Mouse (Mus musculus) hindbrain, embryonic 12.5 days (tissue): ENCODE results near the gene Tnrc18. TPM values are rescaled to one million over a fixed set of nuclear protein-coding genes. Genes with fewer than 3 reads are reported as not detected.

Experiments used
- ATAC-seq: fragments of 200-750 bp; cut with Nextera tagmentation; 2 replicates; pipeline ENCODE4 v1.8.0; 2017; ENCODE audit warnings: moderate TSS enrichment; ENCODE audit not compliant: low FRiP score
- H3K27ac ChIP-seq: fragments of 300-500 bp; sonication (generic); 2 replicates; pipeline ENCODE4 v1.5.1; 2016; ENCODE audit warnings: mild to moderate bottlenecking
- H3K27me3 ChIP-seq: fragments of 300-500 bp; sonication (generic); 2 replicates; pipeline ENCODE4 v1.6.1; 2016; ENCODE audit warnings: mild to moderate bottlenecking
- H3K36me3 ChIP-seq: fragments of 300-500 bp; sonication (generic); 2 replicates; pipeline ENCODE4 v1.6.1; 2016; ENCODE audit warnings: mild to moderate bottlenecking
- H3K4me1 ChIP-seq: fragments of 300-500 bp; sonication (generic); 2 replicates; pipeline ENCODE4 v1.6.1; 2016
- H3K4me2 ChIP-seq: fragments of 300-500 bp; sonication (generic); replicated peaks from 2 replicates; pipeline ENCODE4 v1.6.1; 2016; ENCODE audit warnings: mild to moderate bottlenecking
- H3K4me3 ChIP-seq: fragments of 300-500 bp; sonication (generic); 2 replicates; pipeline ENCODE4 v1.5.1; 2016; ENCODE audit warnings: mild to moderate bottlenecking
- H3K9ac ChIP-seq: fragments of 300-500 bp; sonication (generic); 2 replicates; pipeline ENCODE4 v1.6.1; 2016; ENCODE audit warnings: mild to moderate bottlenecking, moderate library complexity
- H3K9me3 ChIP-seq: fragments of 300-500 bp; sonication (generic); replicated peaks from 2 replicates; pipeline ENCODE4 v1.6.1; 2016; ENCODE audit warnings: mild to moderate bottlenecking
- WGBS: fragments of 180-500 bp; shearing (Covaris S2); methylation state at CpG from one replicate; pipeline ENCODE4 v1.1.7; 2016; 5-methylcytosine and 5-hydroxymethylcytosine counted together
- polyA plus RNA-seq: library from polyadenylated mRNA; unstranded; fragments of >200 nt; fragmentation: Nextera tagmentation; extraction: Ambion mirVana; gene quantifications from 2 replicates; pipeline ENCODE4 v1.2.1, GENCODE M21; 2016

The Tnrc18 gene
- polyA plus RNA-seq, 1 experiment from 2014 or later, result 72.8 TPM

GRCm38 (mm10) chr5:142797620-142798019 is 19.8 kb downstream of the Tnrc18 start:
- Histone ChIP-seq H3K9me3 (no peaks in the 10 kb centered on the region), H3K4me1 (peaks cover 73% of the 10 kb centered on the region), H3K4me2 (no peak overlapping the region), H3K27me3 (no peaks in the 10 kb centered on the region), H3K36me3 (peaks cover 21% of the 10 kb centered on the region), H3K4me3 (no peak overlapping the region), H3K9ac (no peak overlapping the region), H3K27ac (no peak overlapping the region)
- ATAC-seq, result no peak
- WGBS, result 87% methylated on average over 13 of the region's 13 CpGs

GRCm38 (mm10) chr5:142796921-142797320 is 20.5 kb downstream of the Tnrc18 start:
- peaks cover 68% of the 10 kb centered on the region for H3K4me1 ChIP-seq
- H3K4me3 ChIP-seq, result no peak overlapping the region
- ATAC-seq, result no peak
- H3K9me3 ChIP-seq, result no peaks in the 10 kb centered on the region
- no peak overlapping the region for H3K4me2 ChIP-seq
- no peaks in the 10 kb centered on the region for H3K27me3 ChIP-seq
- WGBS, result 89% methylated on average over 4 of the region's 4 CpGs
- H3K36me3 ChIP-seq, result peaks cover 23% of the 10 kb centered on the region
- no peak overlapping the region for H3K27ac ChIP-seq
- H3K9ac ChIP-seq, result no peak overlapping the region

- no peak overlapping the region for H3K27ac ChIP-seq
- H3K9me3 ChIP-seq, result no peaks in the 10 kb centered on the region
- ATAC-seq, result no peak
- WGBS, result 88% methylated on average over 13 of the region's 13 CpGs
- peaks cover 31% of the 10 kb centered on the region for H3K36me3 ChIP-seq
- no peak overlapping the region for H3K4me2 ChIP-seq
- H3K27me3 ChIP-seq, result no peaks in the 10 kb centered on the region
- H3K4me1 ChIP-seq, result peaks cover 51% of the 10 kb centered on the region
- no peak overlapping the region for H3K4me3 ChIP-seq
- peak overlapping the region; percentile 13; the same call in 1 of the 2 replicates for H3K9ac ChIP-seq
These were observed 22.9 kb downstream of the Tnrc18 start for GRCm38 (mm10) chr5:142794582-142794981.

GRCm38 (mm10) chr5:142794161-142794560 is 23.3 kb downstream of the Tnrc18 start:
- ATAC-seq, result no peak
- Histone ChIP-seq H3K27ac (no peak overlapping the region), H3K4me3 (no peak overlapping the region), H3K9ac (peak overlapping the region; percentile 13; the same call in 1 of the 2 replicates), H3K36me3 (peaks cover 31% of the 10 kb centered on the region), H3K4me2 (no peak overlapping the region), H3K9me3 (no peaks in the 10 kb centered on the region), H3K27me3 (no peaks in the 10 kb centered on the region), H3K4me1 (peaks cover 47% of the 10 kb centered on the region)
- 87% methylated on average over 2 of the region's 2 CpGs for WGBS

- no peak overlapping the region for H3K9ac ChIP-seq
- H3K9me3 ChIP-seq, result no peaks in the 10 kb centered on the region
- 93% methylated on average over 4 of the region's 4 CpGs for WGBS
- H3K27ac ChIP-seq, result no peak overlapping the region
- ATAC-seq, result no peak
- no peaks in the 10 kb centered on the region for H3K27me3 ChIP-seq
- H3K4me2 ChIP-seq, result no peak overlapping the region
- H3K4me3 ChIP-seq, result no peak overlapping the region
- peaks cover 38% of the 10 kb centered on the region for H3K4me1 ChIP-seq
- H3K36me3 ChIP-seq, result peaks cover 45% of the 10 kb centered on the region
These were observed 24.9 kb downstream of the Tnrc18 start for GRCm38 (mm10) chr5:142792594-142792993.

- Histone ChIP-seq H3K27ac (no peak overlapping the region), H3K9ac (no peak overlapping the region), H3K4me2 (no peak overlapping the region), H3K4me1 (peaks cover 23% of the 10 kb centered on the region), H3K36me3 (peaks cover 66% of the 10 kb centered on the region), H3K27me3 (no peaks in the 10 kb centered on the region), H3K9me3 (no peaks in the 10 kb centered on the region), H3K4me3 (no peak overlapping the region)
- WGBS, result 94% methylated on average over 23 of the region's 23 CpGs
- no peak for ATAC-seq
These were observed 29.2 kb downstream of the Tnrc18 start for GRCm38 (mm10) chr5:142788279-142788678.

GRCm38 (mm10) chr5:142787304-142787905 is 30.1 kb downstream of the Tnrc18 start:
- Histone ChIP-seq H3K27ac (0 out of 2 replicates have a peak overlapping the region, but pooled peaks have one; percentile 17), H3K36me3 (peaks cover 67% of the 10 kb centered on the region), H3K4me2 (no peak overlapping the region), H3K27me3 (no peaks in the 10 kb centered on the region), H3K4me1 (peaks cover 21% of the 10 kb centered on the region), H3K9ac (no peak overlapping the region), H3K4me3 (no peak overlapping the region), H3K9me3 (no peaks in the 10 kb centered on the region)
- WGBS, result 86% methylated on average over 37 of the region's 37 CpGs
- ATAC-seq, result 0 out of 2 replicates have a peak, but pooled peaks have one; percentile 7

GRCm38 (mm10) chr5:142786709-142787108 is 30.8 kb downstream of the Tnrc18 start:
- no peaks in the 10 kb centered on the region for H3K27me3 ChIP-seq
- peaks cover 21% of the 10 kb centered on the region for H3K4me1 ChIP-seq
- H3K4me2 ChIP-seq, result no peak overlapping the region
- ATAC-seq, result no peak
- no peak overlapping the region for H3K9ac ChIP-seq
- WGBS, result 96% methylated on average over 5 of the region's 5 CpGs
- no peak overlapping the region for H3K4me3 ChIP-seq
- no peak overlapping the region for H3K27ac ChIP-seq
- peaks cover 71% of the 10 kb centered on the region for H3K36me3 ChIP-seq
- H3K9me3 ChIP-seq, result no peaks in the 10 kb centered on the region

GRCm38 (mm10) chr5:142786215-142786614 is 31.2 kb downstream of the Tnrc18 start:
- ATAC-seq, result no peak
- Histone ChIP-seq H3K36me3 (peaks cover 70% of the 10 kb centered on the region), H3K4me2 (no peak overlapping the region), H3K9ac (no peak overlapping the region), H3K27ac (no peak overlapping the region), H3K9me3 (no peaks in the 10 kb centered on the region), H3K4me3 (no peak overlapping the region), H3K4me1 (peaks cover 25% of the 10 kb centered on the region), H3K27me3 (no peaks in the 10 kb centered on the region)
- WGBS, result 95% methylated on average over 3 of the region's 3 CpGs

- H3K27ac ChIP-seq, result 0 out of 2 replicates have a peak overlapping the region, but pooled peaks have one; percentile 12
- peaks cover 40% of the 10 kb centered on the region for H3K4me1 ChIP-seq
- H3K36me3 ChIP-seq, result peaks cover 72% of the 10 kb centered on the region
- no peak for ATAC-seq
- H3K27me3 ChIP-seq, result no peaks in the 10 kb centered on the region
- H3K9ac ChIP-seq, result no peak overlapping the region
- no peak overlapping the region for H3K4me2 ChIP-seq
- no peak overlapping the region for H3K4me3 ChIP-seq
- WGBS, result 74% methylated on average over 7 of the region's 7 CpGs
- no peaks in the 10 kb centered on the region for H3K9me3 ChIP-seq
These were observed 34.3 kb downstream of the Tnrc18 start for GRCm38 (mm10) chr5:142783142-142783540.

- WGBS, result 87% methylated on average over 8 of the region's 8 CpGs
- Histone ChIP-seq H3K9ac (no peak overlapping the region), H3K27ac (0 out of 2 replicates have a peak overlapping the region, but pooled peaks have one; percentile 12), H3K36me3 (peaks cover 72% of the 10 kb centered on the region), H3K4me2 (no peak overlapping the region), H3K9me3 (no peaks in the 10 kb centered on the region), H3K27me3 (no peaks in the 10 kb centered on the region), H3K4me3 (no peak overlapping the region), H3K4me1 (peaks cover 43% of the 10 kb centered on the region)
- no peak for ATAC-seq
These were observed 34.9 kb downstream of the Tnrc18 start for GRCm38 (mm10) chr5:142782459-142783141.

- peaks cover 80% of the 10 kb centered on the region for H3K36me3 ChIP-seq
- peak; percentile 41 for ATAC-seq
- H3K27me3 ChIP-seq, result no peaks in the 10 kb centered on the region
- H3K4me2 ChIP-seq, result no peak overlapping the region
- 83% methylated on average over 5 of the region's 5 CpGs for WGBS
- no peak overlapping the region; the same call in 1 of the 2 replicates for H3K27ac ChIP-seq
- peaks cover 43% of the 10 kb centered on the region for H3K4me1 ChIP-seq
- no peaks in the 10 kb centered on the region for H3K9me3 ChIP-seq
- H3K4me3 ChIP-seq, result no peak overlapping the region
- H3K9ac ChIP-seq, result no peak overlapping the region
These were observed 36.9 kb downstream of the Tnrc18 start for GRCm38 (mm10) chr5:142780579-142780978.
